Mouse (Mus musculus): ENCODE measurements at regions not wholly inside any gene's neighbourhood (a gene's known extent, or its start where the extent isn't known, plus 50 kb on each side); places are given as distances from the start of the nearest gene placed in this dataset.

DNA sequence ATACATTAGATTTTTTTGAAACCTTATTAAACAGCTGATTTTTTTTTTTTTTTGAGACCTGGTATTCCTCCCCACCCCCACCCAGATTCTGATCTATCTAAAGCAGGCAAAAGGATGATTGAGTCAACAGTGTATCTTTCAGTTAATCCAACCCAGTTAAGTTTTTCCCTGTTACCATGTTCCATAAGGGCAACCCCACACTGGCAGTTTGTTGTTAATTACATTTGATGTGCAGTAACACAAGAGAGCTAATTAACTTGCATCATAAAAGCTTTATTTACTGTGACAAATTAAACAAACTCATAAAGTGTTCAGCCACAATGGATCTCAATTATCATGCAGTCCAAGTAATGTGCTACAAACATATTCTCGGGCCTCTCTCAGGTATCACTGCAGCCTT is 346.8 kb upstream of the Prkd1 start:
- Histone ChIP-seq H3K27ac (ENCODE audit: low read length) (no peak overlapping the region), H3K27me3 (ENCODE audit: control insufficient read depth, insufficient read depth, low read depth, low read length) (no peaks in the 10 kb centered on the region), H3K4me1 (ENCODE audit: control insufficient read depth, insufficient read depth, low read length) (peaks cover 11% of the 10 kb centered on the region), H3K4me3 (ENCODE audit: low read depth, low read length) (no peak overlapping the region), H3K9me3 (replicated peaks; ENCODE audit: control insufficient read depth, low read length, poor library complexity, severe bottlenecking) (no peaks in the 10 kb centered on the region), H3K9ac (ENCODE audit: low read depth, low read length) (no peak overlapping the region), H3K4me2 (ENCODE audit: low read length) (no peak overlapping the region), H3K36me3 (ENCODE audit: control insufficient read depth, insufficient read depth, low read length) (no peaks in the 10 kb centered on the region)
- no peak for ATAC-seq
- 95% methylated on average over 1 of the region's 1 CpGs for WGBS

DNA sequence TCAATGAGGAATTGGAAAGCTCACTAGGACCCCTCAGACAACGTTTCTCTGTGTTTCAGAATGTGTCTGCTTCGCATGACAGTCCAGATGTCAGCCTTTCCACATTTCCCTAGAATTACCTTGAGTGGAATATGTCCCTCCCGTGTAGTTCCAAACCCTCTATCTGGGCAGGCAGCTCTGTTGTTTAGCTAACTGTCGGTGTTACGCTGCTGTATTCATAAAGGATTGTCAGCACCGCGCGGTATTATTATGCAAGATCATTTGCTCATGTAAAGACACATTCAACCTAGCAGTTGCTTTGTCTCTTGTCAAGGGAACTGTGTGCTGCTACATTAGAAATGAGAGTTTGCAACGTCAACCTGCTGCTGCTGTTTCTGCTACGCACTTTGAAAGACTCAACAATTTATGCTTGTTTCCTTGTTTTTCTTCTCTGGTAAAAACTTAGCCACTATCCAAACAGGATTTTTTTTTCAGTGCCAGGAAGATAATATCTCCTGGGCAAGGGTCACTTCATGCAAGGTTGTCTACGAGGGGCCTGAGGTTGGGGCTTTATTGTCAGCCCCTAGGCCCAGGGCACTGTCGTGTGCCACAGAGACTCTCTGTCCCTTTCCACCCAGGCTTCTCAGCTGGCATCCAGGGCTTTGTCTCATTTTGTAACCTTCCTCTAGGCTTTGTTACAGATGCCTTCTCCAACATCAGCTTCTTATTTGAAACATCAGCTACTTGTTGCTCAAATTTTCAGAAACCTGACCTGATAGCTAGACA is 340.8 kb upstream of the Prkd1 start:
- ATAC-seq, result 0 out of 2 replicates have a peak, but pooled peaks have one; percentile 25
- H3K4me3 ChIP-seq (ENCODE audit: low read depth, low read length), result no peak overlapping the region
- no peak overlapping the region for H3K27ac ChIP-seq (ENCODE audit: low read length)
- WGBS, result 37% methylated on average over 12 of the region's 12 CpGs
- H3K4me2 ChIP-seq (ENCODE audit: low read length), result no peak overlapping the region
- H3K4me1 ChIP-seq (ENCODE audit: control insufficient read depth, insufficient read depth, low read length), result no peaks in the 10 kb centered on the region
- H3K9me3 ChIP-seq (replicated peaks; ENCODE audit: control insufficient read depth, low read length, poor library complexity, severe bottlenecking), result no peaks in the 10 kb centered on the region
- no peaks in the 10 kb centered on the region; the same call in 1 of the 2 replicates for H3K27me3 ChIP-seq (ENCODE audit: control insufficient read depth, insufficient read depth, low read depth, low read length)
- H3K9ac ChIP-seq (ENCODE audit: low read depth, low read length), result no peak overlapping the region
- H3K36me3 ChIP-seq (ENCODE audit: control insufficient read depth, insufficient read depth, low read length), result no peaks in the 10 kb centered on the region

DNA sequence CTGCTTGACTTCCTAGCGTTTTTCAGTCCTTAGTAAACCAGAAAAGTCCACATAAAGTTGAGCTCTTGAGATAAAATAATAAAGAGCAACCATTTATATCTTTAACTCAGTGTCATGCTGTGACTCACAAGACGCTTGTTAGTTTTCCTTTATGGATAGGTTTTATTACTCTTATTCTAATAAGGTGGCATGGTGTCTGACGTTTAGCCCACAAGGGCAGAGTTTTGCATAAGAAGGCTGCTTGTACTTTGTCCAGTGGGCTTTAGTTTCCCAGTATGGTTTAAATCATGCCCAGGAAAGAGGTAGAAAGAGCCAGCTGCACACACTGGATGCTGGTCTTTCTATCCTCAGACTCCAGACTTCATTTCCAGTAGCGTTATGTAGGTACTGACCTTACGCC is 332.4 kb upstream of the Prkd1 start:
- no peak overlapping the region for H3K27ac ChIP-seq (ENCODE audit: low read length)
- no peak overlapping the region for H3K9ac ChIP-seq (ENCODE audit: low read depth, low read length)
- WGBS, result 82% methylated on average over 5 of the region's 5 CpGs
- no peaks in the 10 kb centered on the region for H3K36me3 ChIP-seq (ENCODE audit: control insufficient read depth, insufficient read depth, low read length)
- no peaks in the 10 kb centered on the region for H3K27me3 ChIP-seq (ENCODE audit: control insufficient read depth, insufficient read depth, low read depth, low read length)
- H3K4me1 ChIP-seq (ENCODE audit: control insufficient read depth, insufficient read depth, low read length), result no peaks in the 10 kb centered on the region
- no peak overlapping the region for H3K4me2 ChIP-seq (ENCODE audit: low read length)
- H3K4me3 ChIP-seq (ENCODE audit: low read depth, low read length), result no peak overlapping the region
- H3K9me3 ChIP-seq (replicated peaks; ENCODE audit: control insufficient read depth, low read length, poor library complexity, severe bottlenecking), result no peaks in the 10 kb centered on the region
- no peak for ATAC-seq

DNA sequence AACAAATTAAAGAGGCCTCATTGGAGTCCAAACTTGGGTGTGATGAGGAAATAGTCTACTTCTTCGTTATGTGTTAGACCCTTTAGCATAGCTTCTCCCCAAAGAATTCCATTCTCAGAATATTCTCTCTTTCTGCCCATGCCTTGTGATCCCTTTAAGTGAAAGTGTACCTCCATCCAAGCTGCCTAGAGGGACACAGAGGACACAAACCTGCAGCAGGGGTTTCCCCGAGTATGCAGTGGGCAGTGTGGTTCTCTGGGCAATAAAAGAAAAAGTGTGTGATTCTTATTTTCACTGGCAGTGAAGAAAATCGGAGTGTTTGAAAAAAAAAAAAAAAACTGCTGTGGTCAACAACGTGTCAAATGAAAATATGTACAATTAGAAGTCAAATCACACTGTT is 331.9 kb upstream of the Prkd1 start:
- no peaks in the 10 kb centered on the region for H3K9me3 ChIP-seq (replicated peaks; ENCODE audit: control insufficient read depth, low read length, poor library complexity, severe bottlenecking)
- 76% methylated on average over 4 of the region's 4 CpGs for WGBS
- ATAC-seq, result no peak
- H3K36me3 ChIP-seq (ENCODE audit: control insufficient read depth, insufficient read depth, low read length), result no peaks in the 10 kb centered on the region
- no peak overlapping the region for H3K9ac ChIP-seq (ENCODE audit: low read depth, low read length)
- H3K4me2 ChIP-seq (ENCODE audit: low read length), result no peak overlapping the region
- no peaks in the 10 kb centered on the region for H3K27me3 ChIP-seq (ENCODE audit: control insufficient read depth, insufficient read depth, low read depth, low read length)
- H3K4me3 ChIP-seq (ENCODE audit: low read depth, low read length), result no peak overlapping the region
- no peaks in the 10 kb centered on the region for H3K4me1 ChIP-seq (ENCODE audit: control insufficient read depth, insufficient read depth, low read length)
- no peak overlapping the region for H3K27ac ChIP-seq (ENCODE audit: low read length)

DNA sequence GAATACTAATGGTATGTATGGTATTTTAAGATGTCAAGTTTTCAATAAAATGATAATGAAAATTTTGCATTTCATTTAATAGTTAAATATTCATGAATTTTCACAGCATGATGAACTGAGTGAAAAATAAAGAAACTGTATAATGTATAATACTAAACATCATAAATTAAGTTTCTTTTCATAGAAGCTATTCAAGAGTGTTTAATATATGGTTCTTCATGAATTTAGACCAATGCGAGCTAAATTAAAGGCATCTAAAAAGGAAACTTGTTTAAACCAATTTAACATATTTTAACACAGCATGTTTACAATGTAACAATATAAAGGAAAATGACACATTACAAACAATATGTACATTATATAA is 321.8 kb upstream of the Prkd1 start:
- no peak for ATAC-seq

DNA sequence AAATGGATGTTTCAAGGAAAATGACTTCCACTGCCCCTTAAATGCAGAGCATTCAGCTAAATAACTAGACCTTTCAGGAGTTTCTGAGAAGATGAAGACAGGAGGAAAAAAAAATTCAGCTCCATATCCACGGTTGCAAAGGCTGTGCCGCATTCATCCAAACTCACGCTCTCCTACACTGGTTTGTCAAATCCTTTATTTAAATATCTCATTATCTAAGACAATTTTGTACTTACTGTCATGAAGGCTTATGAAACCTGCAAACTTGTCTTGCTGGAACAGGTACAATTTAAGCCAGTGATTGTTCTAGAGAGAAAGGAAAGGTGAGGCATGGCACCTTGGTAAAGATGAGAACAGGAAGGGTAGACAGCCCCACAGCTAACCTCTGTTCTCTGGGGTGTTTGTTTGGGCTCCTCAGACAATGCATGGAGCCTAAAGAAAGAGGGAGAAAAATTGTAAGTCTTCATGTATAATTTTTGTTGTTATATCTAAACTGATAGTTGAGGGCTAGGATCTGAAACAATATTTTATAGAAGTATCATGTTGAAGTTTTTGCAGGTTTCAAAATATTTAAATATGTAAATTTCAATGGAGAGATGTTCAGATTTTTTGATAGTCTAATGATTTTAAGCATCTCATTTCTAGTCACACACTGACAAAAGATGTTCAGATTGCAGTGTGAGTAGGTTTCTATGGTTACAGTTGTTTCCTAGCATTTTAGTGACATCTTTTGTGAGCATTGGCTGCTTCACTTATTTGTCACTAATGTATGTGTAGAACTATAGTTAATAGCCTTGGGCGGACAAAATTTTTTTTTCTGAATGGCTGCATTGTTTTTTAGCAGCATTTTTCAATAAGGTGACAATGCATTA is 321.2 kb upstream of the Prkd1 start:
- ATAC-seq, result peak; percentile 86
- H3K4me2 ChIP-seq (ENCODE audit: low read length), result no peak overlapping the region

More for the DNA sequence above, 321.8 kb upstream of the Prkd1 start:
- H3K4me1 ChIP-seq (ENCODE audit: control insufficient read depth, insufficient read depth, low read length), result peaks cover 4% of the 10 kb centered on the region
- no peaks in the 10 kb centered on the region for H3K9me3 ChIP-seq (replicated peaks; ENCODE audit: control insufficient read depth, low read length, poor library complexity, severe bottlenecking)
- no peak overlapping the region for H3K4me2 ChIP-seq (ENCODE audit: low read length)
- no peaks in the 10 kb centered on the region for H3K27me3 ChIP-seq (ENCODE audit: control insufficient read depth, insufficient read depth, low read depth, low read length)
- WGBS, result 80% methylated on average over 1 of the region's 1 CpGs
- no peaks in the 10 kb centered on the region for H3K36me3 ChIP-seq (ENCODE audit: control insufficient read depth, insufficient read depth, low read length)
- no peak overlapping the region for H3K9ac ChIP-seq (ENCODE audit: low read depth, low read length)
- no peak overlapping the region for H3K27ac ChIP-seq (ENCODE audit: low read length)
- H3K4me3 ChIP-seq (ENCODE audit: low read depth, low read length), result no peak overlapping the region

DNA sequence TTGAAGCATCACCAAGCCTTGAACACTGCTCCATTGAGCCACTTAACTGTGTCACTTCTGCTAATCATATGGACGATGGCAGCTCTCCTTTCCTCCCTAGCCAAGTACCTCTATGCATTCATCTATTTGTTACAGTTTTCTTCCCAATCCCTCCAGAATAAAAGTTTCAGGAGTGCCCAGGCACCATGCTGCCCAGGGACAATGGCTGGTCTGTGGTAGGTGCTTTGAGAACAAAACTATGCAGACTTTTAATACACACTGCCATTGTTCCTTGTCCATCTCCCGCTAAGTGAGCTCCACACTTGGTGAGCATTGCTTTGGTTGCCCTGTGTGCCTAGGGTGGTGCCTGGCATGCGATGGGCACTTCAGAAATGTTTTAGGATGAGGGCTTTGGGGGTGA is 320.5 kb upstream of the Prkd1 start:
- Histone ChIP-seq H3K36me3 (ENCODE audit: control insufficient read depth, insufficient read depth, low read length) (no peaks in the 10 kb centered on the region), H3K27me3 (ENCODE audit: control insufficient read depth, insufficient read depth, low read depth, low read length) (no peaks in the 10 kb centered on the region), H3K4me3 (ENCODE audit: low read depth, low read length) (no peak overlapping the region), H3K4me1 (ENCODE audit: control insufficient read depth, insufficient read depth, low read length) (peaks cover 4% of the 10 kb centered on the region), H3K9ac (ENCODE audit: low read depth, low read length) (no peak overlapping the region), H3K9me3 (replicated peaks; ENCODE audit: control insufficient read depth, low read length, poor library complexity, severe bottlenecking) (no peaks in the 10 kb centered on the region), H3K27ac (ENCODE audit: low read length) (peak overlapping the region; percentile 66), H3K4me2 (ENCODE audit: low read length) (no peak overlapping the region)
- peak; percentile 40; the same call in 1 of the 2 replicates for ATAC-seq
- WGBS, result 14% methylated on average over 3 of the region's 3 CpGs

More for the DNA sequence above, 321.2 kb upstream of the Prkd1 start:
- Histone ChIP-seq H3K4me3 (ENCODE audit: low read depth, low read length) (no peak overlapping the region), H3K27me3 (ENCODE audit: control insufficient read depth, insufficient read depth, low read depth, low read length) (no peaks in the 10 kb centered on the region), H3K9ac (ENCODE audit: low read depth, low read length) (no peak overlapping the region), H3K4me1 (ENCODE audit: control insufficient read depth, insufficient read depth, low read length) (peaks cover 4% of the 10 kb centered on the region), H3K27ac (ENCODE audit: low read length) (peak overlapping the region; percentile 66), H3K9me3 (replicated peaks; ENCODE audit: control insufficient read depth, low read length, poor library complexity, severe bottlenecking) (no peaks in the 10 kb centered on the region), H3K36me3 (ENCODE audit: control insufficient read depth, insufficient read depth, low read length) (no peaks in the 10 kb centered on the region)
- WGBS, result 37% methylated on average over 4 of the region's 4 CpGs

DNA sequence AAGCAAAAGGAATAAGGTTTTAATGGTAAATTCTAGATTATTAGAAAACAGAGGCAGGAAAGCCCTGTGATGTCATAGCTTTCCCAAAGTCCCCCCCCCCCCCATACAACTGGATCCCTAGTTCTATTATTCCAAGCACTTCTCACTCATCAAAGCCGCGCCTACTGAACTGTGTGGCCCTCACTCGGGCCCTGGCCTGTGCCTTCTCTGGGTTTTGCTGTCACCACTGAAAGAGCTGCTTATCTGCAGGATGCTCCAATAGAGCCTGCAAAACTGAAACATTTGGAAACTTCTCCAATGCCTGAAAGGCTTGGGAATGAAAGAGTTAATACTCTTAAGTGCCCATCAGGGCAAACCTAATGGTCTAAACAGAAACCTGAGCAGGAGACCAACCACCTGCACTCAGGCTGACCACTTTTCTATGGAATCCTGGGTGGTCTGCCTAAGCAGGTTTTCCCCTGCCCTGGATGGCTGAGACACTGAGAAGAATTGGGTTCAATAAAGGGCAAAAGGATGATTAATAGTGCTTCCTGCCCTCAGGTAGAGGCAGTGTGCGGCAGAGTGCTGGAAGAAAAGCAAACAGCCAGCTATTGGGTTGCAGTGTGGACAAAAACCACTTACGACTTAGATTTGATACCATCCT is 318.4 kb upstream of the Prkd1 start:
- Histone ChIP-seq H3K27ac (ENCODE audit: low read length) (no peak overlapping the region), H3K4me1 (ENCODE audit: control insufficient read depth, insufficient read depth, low read length) (peaks cover 4% of the 10 kb centered on the region), H3K9me3 (replicated peaks; ENCODE audit: control insufficient read depth, low read length, poor library complexity, severe bottlenecking) (no peaks in the 10 kb centered on the region), H3K36me3 (ENCODE audit: control insufficient read depth, insufficient read depth, low read length) (no peaks in the 10 kb centered on the region), H3K27me3 (ENCODE audit: control insufficient read depth, insufficient read depth, low read depth, low read length) (no peaks in the 10 kb centered on the region), H3K9ac (ENCODE audit: low read depth, low read length) (no peak overlapping the region), H3K4me2 (ENCODE audit: low read length) (no peak overlapping the region), H3K4me3 (ENCODE audit: low read depth, low read length) (no peak overlapping the region)
- 62% methylated on average over 5 of the region's 5 CpGs for WGBS
- ATAC-seq, result no peak

DNA sequence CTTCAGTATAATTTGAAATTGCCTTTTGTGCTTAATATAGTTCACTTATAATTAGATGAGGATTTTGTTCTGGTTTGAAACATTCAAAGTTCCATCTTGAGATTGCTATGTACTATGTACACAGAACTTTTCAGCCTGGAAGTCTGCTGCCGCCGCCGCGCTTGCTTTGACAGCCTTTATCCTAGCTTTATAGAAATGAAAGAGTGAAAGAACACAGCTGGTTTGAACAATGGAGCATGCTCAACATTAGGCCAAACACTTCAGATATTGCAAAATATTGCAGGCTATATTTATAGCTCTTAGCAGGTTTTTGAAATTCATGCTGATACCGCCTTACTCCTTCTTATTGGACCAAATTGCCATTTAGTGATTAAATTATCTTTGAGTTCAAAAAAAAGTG is 305.1 kb upstream of the Prkd1 start:
- 91% methylated on average over 5 of the region's 5 CpGs for WGBS
- Histone ChIP-seq H3K9me3 (replicated peaks; ENCODE audit: control insufficient read depth, low read length, poor library complexity, severe bottlenecking) (no peaks in the 10 kb centered on the region), H3K27me3 (ENCODE audit: control insufficient read depth, insufficient read depth, low read depth, low read length) (no peaks in the 10 kb centered on the region), H3K4me1 (ENCODE audit: control insufficient read depth, insufficient read depth, low read length) (no peaks in the 10 kb centered on the region), H3K27ac (ENCODE audit: low read length) (no peak overlapping the region), H3K36me3 (ENCODE audit: control insufficient read depth, insufficient read depth, low read length) (no peaks in the 10 kb centered on the region), H3K9ac (ENCODE audit: low read depth, low read length) (no peak overlapping the region), H3K4me2 (ENCODE audit: low read length) (no peak overlapping the region), H3K4me3 (ENCODE audit: low read depth, low read length) (no peak overlapping the region)
- no peak for ATAC-seq
